Mouse (Mus musculus): ENCODE data around the gene Aptx.

Aptx gene

GRCm38 (mm10) chr4:40666237-40667012 lies 36.6 kb downstream of the Aptx start:
- DNase-seq = no peak

DNA sequence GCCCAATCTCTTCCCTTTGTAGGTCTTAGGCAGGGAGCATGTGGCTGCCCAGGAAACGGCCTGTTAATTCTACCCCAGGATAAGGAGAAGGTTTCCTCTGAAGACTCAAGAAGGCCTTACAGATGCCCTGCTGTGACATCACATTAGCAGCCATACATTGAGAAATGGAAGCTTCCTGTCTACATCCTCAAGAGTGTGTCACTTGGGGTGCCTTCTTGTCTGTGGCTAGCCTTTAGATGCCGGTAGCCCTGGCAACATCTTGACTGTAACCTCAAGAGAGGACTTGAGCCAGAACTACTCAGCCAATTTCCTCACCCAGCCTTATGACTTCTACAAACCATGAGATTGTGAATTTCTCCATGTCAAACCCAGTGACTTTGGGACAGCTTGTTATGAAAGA lies 51.9 kb downstream of the Aptx start:
- no peak for DNase-seq

GRCm38 (mm10) chr4:40649111-40649510 lies 53.9 kb downstream of the Aptx start:
- no peak for DNase-seq

GRCm38 (mm10) chr4:40643567-40643966 lies 59.4 kb downstream of the Aptx start:
- no peak for DNase-seq

GRCm38 (mm10) chr4:40640991-40641390 lies 62.0 kb downstream of the Aptx start:
- no peak for DNase-seq
